Comparison of ENCODE assay signal across 9 mouse cellular contexts in genomic region chr16:20671886-20672285, GRCm38 (mm10). TPM values are rescaled to one million over a fixed set of nuclear protein-coding genes. Genes with fewer than 3 reads are reported as not detected.
A peak's percentile ranks its signal among the peaks of the same experiment; 100 is the strongest.
DNase-seq lines count a peak whose midpoint lies in the region; ATAC-seq and TF ChIP-seq lines count a peak whose summit lies in the region.
"Had no signal": no experiment of that assay in that cellular context is flagged by ENCODE, and none has a peak within 500 bp of the region (broad histone marks: within the 10 kb centered on the region; RNA-seq: fewer than 3 reads in every experiment).

No protein-coding gene starts in this region.

- no peak overlapping the region for H3K9ac ChIP-seq in heart, postnatal 0 days (replicated peaks; ENCODE audit: low read depth, low read length)
- H3K9ac ChIP-seq in midbrain, embryonic 12.5 days (replicated peaks) = no peak overlapping the region; the same call in 1 of the 2 replicates

- H3K27ac ChIP-seq in heart, postnatal 0 days (ENCODE audit: low read depth) = peak overlapping the region; percentile 97; the same call in 1 of the 2 replicates
- H3K27ac ChIP-seq in midbrain, embryonic 12.5 days (replicated peaks) = no peak overlapping the region

- no peak for ATAC-seq in heart, postnatal 0 days (ENCODE audit: insufficient read depth, low read depth)
- ATAC-seq in midbrain, embryonic 12.5 days (ENCODE audit: low FRiP score, low read depth) = 0 out of 2 replicates have a peak, but pooled peaks have one; percentile 7

- H3K36me3 ChIP-seq in heart, postnatal 0 days (replicated peaks; ENCODE audit: control insufficient read depth, insufficient read depth, low read length) = peaks cover 25% of the 10 kb centered on the region
- H3K36me3 ChIP-seq in midbrain, embryonic 12.5 days = peaks cover 21% of the 10 kb centered on the region

- no peak for TF ChIP-seq EP300 in heart, postnatal 0 days (IDR thresholded peaks at IDR 0.05; ENCODE audit: low read depth)

- no peak for TF ChIP-seq CTCF in heart, postnatal 0 days (IDR thresholded peaks at IDR 0.05; ENCODE audit: low read depth)

- H3K27me3 ChIP-seq in heart, postnatal 0 days (ENCODE audit: control insufficient read depth, insufficient read depth, low read length) = no peaks in the 10 kb centered on the region
- H3K27me3 ChIP-seq in midbrain, embryonic 12.5 days = no peaks in the 10 kb centered on the region
- H3K27me3 ChIP-seq: Patski had no signal

- peak; percentile 91 for DNase-seq in heart, adult 11 months
- no peak for DNase-seq in heart, adult 18-20 months
- peak; percentile 71 for DNase-seq in ES-CJ7 (ENCODE audit: low read depth, low spot score)
- DNase-seq in heart, postnatal 0 days (ENCODE audit: low spot score) = no peak
- no peak for DNase-seq in adrenal gland, adult 8-10 months
- no peak for DNase-seq in left cerebral cortex, postnatal 4 days
- DNase-seq in right cerebral cortex, postnatal 10 days (ENCODE audit: low spot score in 2 of 2) = no peak

- peaks cover 16% of the 10 kb centered on the region for H3K4me1 ChIP-seq in heart, postnatal 0 days (ENCODE audit: control insufficient read depth, insufficient read depth)
- peaks cover 19% of the 10 kb centered on the region for H3K4me1 ChIP-seq in midbrain, embryonic 12.5 days

- H3K4me3 ChIP-seq in heart, postnatal 0 days (ENCODE audit: low read depth, low read length) = peak overlapping the region; percentile 98
- H3K4me3 ChIP-seq in midbrain, embryonic 12.5 days = peak overlapping the region; percentile 93; the same call in 1 of the 2 replicates

- no peaks in the 10 kb centered on the region for H3K9me3 ChIP-seq in heart, postnatal 0 days (replicated peaks; ENCODE audit: control insufficient read depth, low read length)
- H3K9me3 ChIP-seq in midbrain, embryonic 12.5 days = no peaks in the 10 kb centered on the region

- intact Hi-C loops in left cerebral cortex, postnatal 4 days (cut with DNase I) = no loop called here

- WGBS in heart, postnatal 0 days = 26% methylated on average over 6 of the region's 6 CpGs
- 29% methylated on average over 6 of the region's 6 CpGs for WGBS in midbrain, embryonic 12.5 days

- H3K4me2 ChIP-seq in heart, postnatal 0 days (ENCODE audit: low read depth, low read length) = peak overlapping the region; percentile 79
- H3K4me2 ChIP-seq in midbrain, embryonic 12.5 days (replicated peaks) = peak overlapping the region; percentile 90

RNA-seq across cellular contexts. Expression of gene Eif4g1, which starts 3.8 kb away (rescaled TPM):
- 100 to 1,000 TPM; 403 to 412 TPM for total RNA-seq in heart, adult 18-20 months (2021)
- 296 and 335 TPM in 2 replicates for total RNA-seq in heart, postnatal 0 days (2014; rRNA removed; ENCODE audit: low replicate concordance)
- polyA plus RNA-seq in heart, postnatal 0 days (2015; fragmentation: Nextera tagmentation; extraction: Ambion mirVana) = 69.5 and 74.6 TPM in 2 replicates
- 191 and 210 TPM in 2 replicates for polyA plus RNA-seq in midbrain, embryonic 12.5 days (2016; fragmentation: Nextera tagmentation; extraction: Ambion mirVana)
- total RNA-seq in adrenal gland, adult 8-10 months (2022) = 100 to 1,000 TPM; 347 to 386 (median 375) TPM
- 100 to 1,000 TPM; 362 to 378 TPM for total RNA-seq in left cerebral cortex, postnatal 4 days (2021)

RNA-seq across cellular contexts. Expression of gene Psmd2, which starts 20.4 kb away (rescaled TPM):
- 100 to 1,000 TPM; 208 to 217 TPM for total RNA-seq in heart, adult 18-20 months (2021)
- 156 and 158 TPM in 2 replicates for total RNA-seq in heart, postnatal 0 days (2014; rRNA removed; ENCODE audit: low replicate concordance)
- 198 and 206 TPM in 2 replicates for polyA plus RNA-seq in heart, postnatal 0 days (2015; fragmentation: Nextera tagmentation; extraction: Ambion mirVana)
- polyA plus RNA-seq in midbrain, embryonic 12.5 days (2016; fragmentation: Nextera tagmentation; extraction: Ambion mirVana) = 432 and 443 TPM in 2 replicates
- 100 to 1,000 TPM; 261 to 301 (median 279) TPM for total RNA-seq in adrenal gland, adult 8-10 months (2022)
- 100 to 1,000 TPM; 262 to 273 TPM for total RNA-seq in left cerebral cortex, postnatal 4 days (2021)

RNA-seq across cellular contexts. Expression of gene Fam131a, which starts 21.2 kb away (rescaled TPM):
- 10 to 100 TPM; 19.8 to 31.3 TPM for total RNA-seq in heart, adult 18-20 months (2021)
- total RNA-seq in heart, postnatal 0 days (2014; rRNA removed; ENCODE audit: low replicate concordance) = 24.8 and 25.5 TPM in 2 replicates
- 8.7 and 8.8 TPM in 2 replicates for polyA plus RNA-seq in heart, postnatal 0 days (2015; fragmentation: Nextera tagmentation; extraction: Ambion mirVana)
- 17.9 and 18.0 TPM in 2 replicates for polyA plus RNA-seq in midbrain, embryonic 12.5 days (2016; fragmentation: Nextera tagmentation; extraction: Ambion mirVana)
- 10 to 100 TPM; 15.1 to 24.4 (median 19.7) TPM for total RNA-seq in adrenal gland, adult 8-10 months (2022)
- total RNA-seq in left cerebral cortex, postnatal 4 days (2021) = 100 to 1,000 TPM; 101 to 115 TPM

RNA-seq across cellular contexts. Expression of gene Ece2, which starts 42.3 kb away (rescaled TPM):
- under 1 TPM; 0.49 to 0.72 TPM for total RNA-seq in heart, adult 18-20 months (2021)
- 0.43 and 1.5 TPM in 2 replicates for total RNA-seq in heart, postnatal 0 days (2014; rRNA removed; ENCODE audit: low replicate concordance)
- 0.21 and 0.26 TPM in 2 replicates for polyA plus RNA-seq in heart, postnatal 0 days (2015; fragmentation: Nextera tagmentation; extraction: Ambion mirVana)
- 7.8 and 9.7 TPM in 2 replicates for polyA plus RNA-seq in midbrain, embryonic 12.5 days (2016; fragmentation: Nextera tagmentation; extraction: Ambion mirVana)
- 10 to 100 TPM; 11.0 to 45.0 (median 23.8) TPM for total RNA-seq in adrenal gland, adult 8-10 months (2022)
- total RNA-seq in left cerebral cortex, postnatal 4 days (2021) = 10 to 100 TPM; 28.6 to 33.0 TPM

RNA-seq across cellular contexts. Expression of gene Polr2h, which starts 45.6 kb away (rescaled TPM):
- 10 to 100 TPM; 11.0 to 13.1 TPM for total RNA-seq in heart, adult 18-20 months (2021)
- total RNA-seq in heart, postnatal 0 days (2014; rRNA removed; ENCODE audit: low replicate concordance) = 8.6 and 27.9 TPM in 2 replicates
- polyA plus RNA-seq in heart, postnatal 0 days (2015; fragmentation: Nextera tagmentation; extraction: Ambion mirVana) = 33.7 and 35.7 TPM in 2 replicates
- 84.5 and 87.6 TPM in 2 replicates for polyA plus RNA-seq in midbrain, embryonic 12.5 days (2016; fragmentation: Nextera tagmentation; extraction: Ambion mirVana)
- total RNA-seq in adrenal gland, adult 8-10 months (2022) = 10 to 100 TPM; 44.3 to 56.0 (median 51.0) TPM
- total RNA-seq in left cerebral cortex, postnatal 4 days (2021) = 10 to 100 TPM; 30.5 to 32.0 TPM

Comparison
In these comparisons a context has a peak if more than half of its experiments do, and no peak if none do; other contexts are left out.
1. DNase-seq: peak in heart, adult 11 months (single experiment) and ES-CJ7 (single experiment); none in heart, adult 18-20 months (0 of 2), heart, postnatal 0 days (single experiment), adrenal gland, adult 8-10 months (single experiment), left cerebral cortex, postnatal 4 days (single experiment) and right cerebral cortex, postnatal 10 days (0 of 2).